Mouse (Mus musculus) lung, adult 2 months (tissue): ENCODE results near the gene Srsf5.
"Not testable (repeated sequence)": the region's sequence is repeated elsewhere in the genome, so short reads cannot be mapped to it uniquely, and the experiment has no call there.

Experiments used
- CTCF ChIP-seq: fragments of 200-500 bp; IDR thresholded peaks from 2 replicates; pipeline ENCODE4 v1.5.1; 2011; ENCODE audit warnings: mild to moderate bottlenecking, low read length, control low read depth; ENCODE audit not compliant: insufficient read depth
- POLR2A ChIP-seq: fragments of 200-500 bp; IDR thresholded peaks from 2 replicates; pipeline ENCODE4 v1.6.1; 2011; ENCODE audit warnings: low read depth, mild to moderate bottlenecking, control low read depth, low read length, borderline replicate concordance; ENCODE audit errors: extremely low read depth

- TF ChIP-seq POLR2A, CTCF: not testable (repeated sequence)
Observed at GRCm38 (mm10) chr12:80944963-80945333, 356 bp upstream of the Srsf5 start.
